Mouse (Mus musculus) spleen, adult 18-20 months (tissue): Measurements from ENCODE around the gene Osbpl3.

Experiments used
- DNase-seq, 2 experiments: peaks; one replicate each; pipeline ENCODE4 v3.0.0; 2022; ENCODE audit warnings: mixed read lengths in 2 of 2

The Osbpl3 gene

GRCm38 (mm10) chr6:50263670-50264069 is 192.3 kb downstream of the Osbpl3 start, which contains the start of gene Gsdme:
TSS of gene Gsdme (minus strand) at chr6:50263862.
- no peak for DNase-seq

- no peak for DNase-seq
These were observed 193.7 kb downstream of the Osbpl3 start for GRCm38 (mm10) chr6:50262310-50262709.

- no peak for DNase-seq
These were observed 194.1 kb downstream of the Osbpl3 start for GRCm38 (mm10) chr6:50261922-50262261.

GRCm38 (mm10) chr6:50261201-50261921 is 194.6 kb downstream of the Osbpl3 start:
- DNase-seq = peak; percentile 13 to 49

- DNase-seq = no peak
These were observed 200.6 kb downstream of the Osbpl3 start for GRCm38 (mm10) chr6:50255356-50255755.

- peak in 1 of 2 experiments; percentile 10 for DNase-seq
These were observed 201.2 kb downstream of the Osbpl3 start for GRCm38 (mm10) chr6:50254723-50255184.

GRCm38 (mm10) chr6:50252690-50253089 is 203.3 kb downstream of the Osbpl3 start:
- peak; percentile 13 to 20 for DNase-seq

- DNase-seq = no peak
These were observed 208.2 kb downstream of the Osbpl3 start for GRCm38 (mm10) chr6:50247791-50248190.

- no peak for DNase-seq
These were observed 208.6 kb downstream of the Osbpl3 start for GRCm38 (mm10) chr6:50247356-50247755.

- DNase-seq = no peak
These were observed 211.0 kb downstream of the Osbpl3 start for GRCm38 (mm10) chr6:50244967-50245366.

GRCm38 (mm10) chr6:50244126-50244525 is 211.9 kb downstream of the Osbpl3 start:
- DNase-seq = no peak
